Mouse (Mus musculus) limb, embryonic 14.5 days (tissue): ENCODE data around the gene Taar4. TPM values are rescaled to one million over a fixed set of nuclear protein-coding genes. Genes with fewer than 3 reads are reported as not detected.

Source experiments
- ATAC-seq: fragments of 200-750 bp; cut with Nextera tagmentation; 2 replicates; pipeline ENCODE4 v1.8.0; 2017; ENCODE audit warnings: low read depth, moderate number of reproducible peaks, moderate TSS enrichment; ENCODE audit not compliant: low FRiP score
- DNase-seq: peaks from one replicate; pipeline ENCODE4 v3.0.0-alpha.2; 2015; ENCODE audit warnings: low spot score
- H3K27ac ChIP-seq: fragments of 300-500 bp; sonication (generic); replicated peaks from 2 replicates; pipeline ENCODE4 v1.5.1; 2014; ENCODE audit warnings: low read depth, mild to moderate bottlenecking, low read length, moderate library complexity, mixed read lengths
- H3K27me3 ChIP-seq: fragments of 300-500 bp; sonication (generic); 2 replicates; pipeline ENCODE4 v1.6.1; 2014; ENCODE audit warnings: low read length, mixed read lengths; ENCODE audit not compliant: control insufficient read depth, insufficient read depth
- H3K36me3 ChIP-seq: fragments of 300-500 bp; sonication (generic); 2 replicates; pipeline ENCODE4 v1.6.1; 2014; ENCODE audit warnings: mild to moderate bottlenecking, low read length, moderate library complexity, mixed read lengths; ENCODE audit not compliant: control insufficient read depth, insufficient read depth
- H3K4me1 ChIP-seq: fragments of 300-500 bp; sonication (generic); 2 replicates; pipeline ENCODE4 v1.6.1; 2014; ENCODE audit warnings: antibody characterized with exemption, low read length, mixed read lengths; ENCODE audit not compliant: control insufficient read depth, insufficient read depth
- H3K4me2 ChIP-seq: fragments of 300-500 bp; sonication (generic); replicated peaks from 2 replicates; pipeline ENCODE4 v1.6.1; 2014; ENCODE audit warnings: low read depth, mild to moderate bottlenecking, low read length, moderate library complexity; ENCODE audit not compliant: severe bottlenecking
- H3K4me3 ChIP-seq: fragments of 300-500 bp; sonication (generic); replicated peaks from 2 replicates; pipeline ENCODE4 v1.5.1; 2014; ENCODE audit warnings: low read length
- H3K9ac ChIP-seq: fragments of 300-500 bp; sonication (generic); 2 replicates; pipeline ENCODE4 v1.6.1; 2014; ENCODE audit warnings: mild to moderate bottlenecking, low read depth, low read length, moderate library complexity; ENCODE audit not compliant: severe bottlenecking
- H3K9me3 ChIP-seq: fragments of 300-500 bp; sonication (generic); 2 replicates; pipeline ENCODE4 v1.6.1; 2016; ENCODE audit warnings: low read length; ENCODE audit not compliant: control insufficient read depth
- POLR2A ChIP-seq: fragments of 200-500 bp; IDR thresholded peaks from 2 replicates; pipeline ENCODE4 v1.8.0; 2012; ENCODE audit warnings: inconsistent platforms, mild to moderate bottlenecking, moderate library complexity, borderline replicate concordance; ENCODE audit not compliant: insufficient read depth, insufficient read length; ENCODE audit errors: extremely low read depth
- WGBS: fragments of 180-500 bp; shearing (Covaris S2); extraction: QIAGEN DNeasy Blood & Tissue Kit; methylation state at CpG from one replicate; pipeline ENCODE4 v1.1.7; 2014; 5-methylcytosine and 5-hydroxymethylcytosine counted together
- polyA plus RNA-seq, 2 experiments: library from polyadenylated mRNA; depleted of rRNA in 1 of 2; stranded (reverse) in 1 of 2; unstranded in 1 of 2; fragments of >200 nt; fragmentation: Nextera tagmentation in 1 of 2; extraction: Ambion mirVana in 1 of 2; gene quantifications; 2 replicates each; pipeline versions ENCODE4 v1.2.1 to v1.2.3; 2012 to 2014

Gene Taar4
- polyA plus RNA-seq, 2 experiments, result 0.06 TPM; not detected in 1

GRCm38 (mm10) chr10:23963444-23963843 lies 3.1 kb downstream of the Taar4 start:
- no peak overlapping the region for H3K4me3 ChIP-seq
- peak; percentile 9 for DNase-seq
- TF ChIP-seq POLR2A, result no peak
- no peak overlapping the region for H3K27ac ChIP-seq
- 28% methylated on average over 3 of the region's 3 CpGs for WGBS
- no peak overlapping the region for H3K4me2 ChIP-seq
- no peak for ATAC-seq
- H3K36me3 ChIP-seq, result no peaks in the 10 kb centered on the region
- H3K27me3 ChIP-seq, result no peaks in the 10 kb centered on the region
- no peak overlapping the region for H3K9ac ChIP-seq
- no peaks in the 10 kb centered on the region for H3K4me1 ChIP-seq
- H3K9me3 ChIP-seq, result no peaks in the 10 kb centered on the region

- no peak overlapping the region for H3K4me3 ChIP-seq
- no peak for DNase-seq
Measured at GRCm38 (mm10) chr10:23964921-23965610, 4.8 kb downstream of the Taar4 start.

GRCm38 (mm10) chr10:23970656-23971165 lies 10.4 kb downstream of the Taar4 start, which contains the start of gene Taar5:
Gene Taar5 (plus strand): TSS chr10:23970706.
- ATAC-seq, result no peak
- Histone ChIP-seq H3K4me2 (no peak within 1 kb of the TSS), H3K4me1 (no peaks in the 10 kb centered on the region), H3K27ac (no peak within 1 kb of the TSS), H3K36me3 (no peaks in the 10 kb centered on the region), H3K9ac (no peak within 1 kb of the TSS), H3K9me3 (no peaks in the 10 kb centered on the region), H3K27me3 (no peaks in the 10 kb centered on the region), H3K4me3 (no peak within 1 kb of the TSS)
- DNase-seq, result no peak
- no peak for TF ChIP-seq POLR2A
- WGBS, result 89% methylated on average over 11 of the region's 11 CpGs

More at GRCm38 (mm10) chr10:23964921-23965610, 4.8 kb downstream of the Taar4 start:
- no peak for TF ChIP-seq POLR2A
- Histone ChIP-seq H3K4me2 (no peak overlapping the region), H3K27me3 (no peaks in the 10 kb centered on the region), H3K27ac (no peak overlapping the region), H3K9me3 (no peaks in the 10 kb centered on the region), H3K36me3 (no peaks in the 10 kb centered on the region), H3K9ac (no peak overlapping the region), H3K4me1 (no peaks in the 10 kb centered on the region)
- WGBS, result 83% methylated on average over 6 of the region's 6 CpGs
- ATAC-seq, result no peak

- Histone ChIP-seq H3K4me2 (no peak overlapping the region), H3K9me3 (no peaks in the 10 kb centered on the region), H3K4me3 (no peak overlapping the region), H3K36me3 (no peaks in the 10 kb centered on the region), H3K9ac (no peak overlapping the region), H3K27ac (no peak overlapping the region), H3K27me3 (no peaks in the 10 kb centered on the region), H3K4me1 (no peaks in the 10 kb centered on the region)
- ATAC-seq, result no peak
- TF ChIP-seq POLR2A, result no peak
- 92% methylated on average over 5 of the region's 5 CpGs for WGBS
- DNase-seq, result no peak
Measured at GRCm38 (mm10) chr10:23971256-23971655, 11.0 kb downstream of the Taar4 start.

- DNase-seq (no peak), ATAC-seq (no peak)
- WGBS, result 55% methylated on average over 4 of the region's 4 CpGs
- Histone ChIP-seq H3K4me2 (no peak overlapping the region), H3K4me1 (no peaks in the 10 kb centered on the region), H3K27ac (no peak overlapping the region), H3K4me3 (no peak overlapping the region), H3K36me3 (no peaks in the 10 kb centered on the region), H3K9ac (no peak overlapping the region), H3K9me3 (no peaks in the 10 kb centered on the region), H3K27me3 (no peaks in the 10 kb centered on the region)
- TF ChIP-seq POLR2A, result no peak
Measured at GRCm38 (mm10) chr10:23977958-23978357, 17.7 kb downstream of the Taar4 start.
